Mouse (Mus musculus): ENCODE data around the gene Nhp2. TPM values are rescaled to one million over a fixed set of nuclear protein-coding genes. Genes with fewer than 3 reads are reported as not detected.

Nhp2 gene
- total and polyA plus RNA-seq, 3 experiments = 649 to 6,489 (median 739) TPM

- H3K9me3 ChIP-seq (replicated peaks; ENCODE audit: insufficient read depth, low read length) = no peaks in the 10 kb centered on the region
- peaks cover 0 to 5% of the 10 kb centered on the region in 2 experiments; a peak in 2 of 4 replicates for H3K36me3 ChIP-seq (ENCODE audit: control insufficient read depth in 1 of 2, insufficient read depth in 2 of 2, low read length in 2 of 2)
- no peak for TF ChIP-seq CTCF (IDR thresholded peaks at IDR 0.05 in 2 of 3, conservative IDR thresholded peaks at IDR 0.05 in 1 of 3; ENCODE audit: control insufficient read depth in 1 of 3, insufficient read depth in 1 of 3, low read depth in 2 of 3, low read length in 3 of 3, poor library complexity in 1 of 3, severe bottlenecking in 1 of 3)
- TF ChIP-seq POLR2AphosphoS2 (IDR thresholded peaks at IDR 0.05; ENCODE audit: low read length) = no peak
- no peak for TF ChIP-seq MAFK (IDR thresholded peaks at IDR 0.05; ENCODE audit: borderline replicate concordance, low read depth, low read length)
- TF ChIP-seq BHLHE40 (IDR thresholded peaks at IDR 0.05; ENCODE audit: borderline replicate concordance, low read depth, low read length) = no peak
- TF ChIP-seq TCF12 (IDR thresholded peaks at IDR 0.05; ENCODE audit: low read depth, low read length) = no peak
- no peak for TF ChIP-seq TAL1 (IDR thresholded peaks at IDR 0.05; ENCODE audit: low read length)
- TF ChIP-seq NRF1 (IDR thresholded peaks at IDR 0.05; ENCODE audit: insufficient read depth, low read depth, low read length, poor library complexity, severe bottlenecking) = no peak
- TF ChIP-seq MYB (IDR thresholded peaks at IDR 0.05; ENCODE audit: low read depth, low read length) = no peak
- TF ChIP-seq RCOR1 (IDR thresholded peaks at IDR 0.05; ENCODE audit: low read depth, low read length) = no peak
- TF ChIP-seq ZC3H11A (IDR thresholded peaks at IDR 0.05; ENCODE audit: low read depth, low read length) = no peak
- no peak for TF ChIP-seq POLR2A (IDR thresholded peaks at IDR 0.05; ENCODE audit: control insufficient read depth in 1 of 2, insufficient read depth in 1 of 2, low read depth in 1 of 2, low read length in 2 of 2, poor library complexity in 1 of 2)
- TF ChIP-seq ZKSCAN1 (IDR thresholded peaks at IDR 0.05; ENCODE audit: low read depth, low read length) = no peak
- TF ChIP-seq SIN3A (IDR thresholded peaks at IDR 0.05; ENCODE audit: low read length) = no peak
- no peak for TF ChIP-seq MEF2A (IDR thresholded peaks at IDR 0.05; ENCODE audit: extremely low read depth, insufficient replicate concordance, low read depth, low read length, poor library complexity, severe bottlenecking)
- TF ChIP-seq MAZ (IDR thresholded peaks at IDR 0.05; ENCODE audit: low read depth, low read length) = no peak
- TF ChIP-seq GABPA (IDR thresholded peaks at IDR 0.05; ENCODE audit: low read depth, low read length) = no peak
- no peak for TF ChIP-seq ELF1 (IDR thresholded peaks at IDR 0.05; ENCODE audit: low read depth, low read length)
- peaks cover 0 to 4% of the 10 kb centered on the region in 2 experiments; a peak in 1 of 4 replicates for H3K4me1 ChIP-seq (ENCODE audit: control insufficient read depth in 1 of 2, insufficient read depth in 2 of 2, low read length in 2 of 2)
- H3K9ac ChIP-seq (ENCODE audit: control insufficient read depth, low read depth, low read length, poor library complexity, severe bottlenecking) = no peak overlapping the region
- no peak overlapping the region for H3K4me3 ChIP-seq (ENCODE audit: control insufficient read depth in 1 of 2, insufficient read depth in 1 of 2, low read depth in 2 of 2, low read length in 2 of 2)
- no peaks in the 10 kb centered on the region for H3K27me3 ChIP-seq (ENCODE audit: control insufficient read depth in 1 of 2, insufficient read depth in 2 of 2, low read length in 2 of 2)
- H3K79me2 ChIP-seq (ENCODE audit: control insufficient read depth, insufficient read depth, low read length, poor library complexity) = no peaks in the 10 kb centered on the region; the same call in 1 of the 2 replicates
- DNase-seq (ENCODE audit: low read depth, low spot score) = no peak
- no peak overlapping the region for H3K27ac ChIP-seq (ENCODE audit: control insufficient read depth, low read depth, low read length)
These were observed 23.7 kb downstream of the Nhp2 start for GRCm38 (mm10) chr11:51643202-51643601.

- H3K79me2 ChIP-seq (ENCODE audit: control insufficient read depth, insufficient read depth, low read length, poor library complexity) = no peaks in the 10 kb centered on the region
- H3K27ac ChIP-seq (ENCODE audit: control insufficient read depth, low read depth, low read length) = no peak overlapping the region
- H3K4me3 ChIP-seq (ENCODE audit: control insufficient read depth in 1 of 2, insufficient read depth in 1 of 2, low read depth in 2 of 2, low read length in 2 of 2) = no peak overlapping the region
- no peak for TF ChIP-seq USF2 (IDR thresholded peaks at IDR 0.05; ENCODE audit: borderline replicate concordance in 1 of 2, insufficient read depth in 1 of 2, low read depth in 1 of 2, low read length in 2 of 2)
- H3K27me3 ChIP-seq (ENCODE audit: control insufficient read depth in 1 of 2, insufficient read depth in 2 of 2, low read length in 2 of 2) = no peaks in the 10 kb centered on the region
- H3K9ac ChIP-seq (ENCODE audit: control insufficient read depth, low read depth, low read length, poor library complexity, severe bottlenecking) = no peak overlapping the region
- H3K9me3 ChIP-seq (replicated peaks; ENCODE audit: insufficient read depth, low read length) = no peaks in the 10 kb centered on the region
- peaks cover 0 to under 1% of the 10 kb centered on the region in 2 experiments; a peak in 1 of 4 replicates for H3K4me1 ChIP-seq (ENCODE audit: control insufficient read depth in 1 of 2, insufficient read depth in 2 of 2, low read length in 2 of 2)
- H3K36me3 ChIP-seq (ENCODE audit: control insufficient read depth in 1 of 2, insufficient read depth in 2 of 2, low read length in 2 of 2) = peaks cover 0 to under 1% of the 10 kb centered on the region in 2 experiments; a peak in 2 of 4 replicates
- no peak for DNase-seq (ENCODE audit: low read depth, low spot score)
These were observed 24.2 kb downstream of the Nhp2 start for GRCm38 (mm10) chr11:51643761-51644160.

All from MEL (cell line).